Mouse (Mus musculus): ENCODE results near the gene Tstd2.

Tstd2 gene

GRCm38 (mm10) chr4:46138287-46139222 lies at the start of gene Tstd2, which contains the start of gene Ncbp1:
Gene Tstd2 (minus strand): TSS chr4:46138694.
Gene Ncbp1 (plus strand): TSS chr4:46138613.
- DNase-seq: peak; percentile 92

GRCm38 (mm10) chr4:46186466-46186865 lies 48.0 kb upstream of the Tstd2 start:
- no peak for DNase-seq

GRCm38 (mm10) chr4:46185890-46186289 lies 47.4 kb upstream of the Tstd2 start:
- DNase-seq: no peak

- DNase-seq: no peak
These were observed 46.9 kb upstream of the Tstd2 start for GRCm38 (mm10) chr4:46185423-46185822.

- peak; percentile 32 for DNase-seq
These were observed 43.7 kb upstream of the Tstd2 start for GRCm38 (mm10) chr4:46182181-46182580.

GRCm38 (mm10) chr4:46181168-46181567 lies 42.7 kb upstream of the Tstd2 start:
- no peak for DNase-seq

GRCm38 (mm10) chr4:46177496-46177895 lies 39.0 kb upstream of the Tstd2 start:
- DNase-seq: no peak

GRCm38 (mm10) chr4:46177018-46177417 lies 38.5 kb upstream of the Tstd2 start:
- DNase-seq: no peak

- DNase-seq: peak; percentile 27
These were observed 37.8 kb upstream of the Tstd2 start for GRCm38 (mm10) chr4:46176313-46176712.

- no peak for DNase-seq
These were observed 33.3 kb upstream of the Tstd2 start for GRCm38 (mm10) chr4:46171761-46172160.

GRCm38 (mm10) chr4:46165831-46166230 lies 27.3 kb upstream of the Tstd2 start:
- DNase-seq: no peak

- no peak for DNase-seq
These were observed 25.5 kb upstream of the Tstd2 start for GRCm38 (mm10) chr4:46164027-46164426.

- DNase-seq: peak; percentile 22
These were observed 13.5 kb upstream of the Tstd2 start for GRCm38 (mm10) chr4:46151903-46152544.

- no peak for DNase-seq
These were observed 8.4 kb upstream of the Tstd2 start for GRCm38 (mm10) chr4:46146881-46147280.

- DNase-seq: peak; percentile 28
These were observed 5.8 kb upstream of the Tstd2 start for GRCm38 (mm10) chr4:46144323-46144722.

GRCm38 (mm10) chr4:46137629-46138286 lies 736 bp downstream of the Tstd2 start:
- no peak for DNase-seq

- no peak for DNase-seq
These were observed 6.7 kb downstream of the Tstd2 start for GRCm38 (mm10) chr4:46131791-46132190.

- DNase-seq: peak; percentile 63
These were observed 8.3 kb downstream of the Tstd2 start for GRCm38 (mm10) chr4:46130221-46130620.

GRCm38 (mm10) chr4:46129311-46130004 lies 9.0 kb downstream of the Tstd2 start:
- no peak for DNase-seq

- peak; percentile 62 for DNase-seq
These were observed 12.0 kb downstream of the Tstd2 start for GRCm38 (mm10) chr4:46126541-46126940.

GRCm38 (mm10) chr4:46123358-46123757 lies 15.1 kb downstream of the Tstd2 start:
- DNase-seq: no peak

- no peak for DNase-seq
These were observed 17.7 kb downstream of the Tstd2 start for GRCm38 (mm10) chr4:46120767-46121166.

All from thymus, postnatal 25 days (tissue).